17 mouse cellular contexts compared by ENCODE assay signal in genomic region chr16:42074325-42074724, GRCm38 (mm10).
DNase-seq lines count a peak whose midpoint lies in the region; ATAC-seq lines count a peak whose summit lies in the region.
"Had no signal": no experiment of that assay in that cellular context is flagged by ENCODE, and none has a peak within 500 bp of the region (broad histone marks: within the 10 kb centered on the region; RNA-seq: fewer than 3 reads in every experiment).

No protein-coding gene starts in this region.

- no peak for ATAC-seq in CD4-positive, CD25-positive, alpha-beta regulatory T cell, adult 4 months
- ATAC-seq: activated CD4-positive, CD25-positive, alpha-beta regulatory T cell, adult 4 months; forebrain, embryonic 14.5 days; hindbrain, embryonic 16.5 days; intestine, embryonic 15.5 days had no signal

- DNase-seq in brain, adult 2 months (ENCODE audit: low read depth, low spot score): peak; percentile 88
- DNase-seq in cerebellum, adult 11-12 months: peak; percentile 60
- peak; percentile 78 for DNase-seq in cerebellum, adult 9-10 months
- DNase-seq in cerebellum, postnatal 14 days: peak; percentile 7 to 37
- DNase-seq in heart, adult 11 months: no peak
- no peak for DNase-seq in gastrocnemius, postnatal 10 days
- no peak for DNase-seq in thymus, postnatal 14 days
- DNase-seq: adrenal gland, adult 8-10 months; adrenal gland, postnatal 25 days; gastrocnemius, postnatal 36 days; kidney, adult 18-20 months; kidney, adult 9 months had no signal

Comparison
In these comparisons a context has a peak if more than half of its experiments do, and no peak if none do; other contexts are left out.
1. DNase-seq: peak in brain, adult 2 months (single experiment), cerebellum, adult 11-12 months (single experiment), cerebellum, adult 9-10 months (single experiment) and cerebellum, postnatal 14 days (2 of 2); none in heart, adult 11 months (single experiment), gastrocnemius, postnatal 10 days (single experiment) and thymus, postnatal 14 days (single experiment).